ENCODE assay signal across 22 mouse cellular contexts in genomic region chr5:15663847-15664246, GRCm38 (mm10). TPM values are rescaled to one million over a fixed set of nuclear protein-coding genes. Genes with fewer than 3 reads are reported as not detected.
DNase-seq lines count a peak whose midpoint lies in the region; ATAC-seq and TF ChIP-seq lines count a peak whose summit lies in the region.
"Not testable (repeated sequence)": the region's sequence is repeated elsewhere in the genome, so short reads cannot be mapped to it uniquely, and the experiment has no call there.
"Had no signal": no experiment of that assay in that cellular context is flagged by ENCODE, and none has a peak within 500 bp of the region (broad histone marks: within the 10 kb centered on the region; RNA-seq: fewer than 3 reads in every experiment).

No protein-coding gene starts in this region.

- not testable (repeated sequence) for H3K9ac ChIP-seq in limb, embryonic 11.5 days (ENCODE audit: low read length); liver, postnatal 0 days (replicated peaks); stomach, postnatal 0 days (ENCODE audit: low read length)

- not testable (repeated sequence) for ATAC-seq in limb, embryonic 11.5 days (ENCODE audit: insufficient number of reproducible peaks, low FRiP score, low TSS enrichment, low read depth); liver, postnatal 0 days; stomach, postnatal 0 days (ENCODE audit: low FRiP score, low TSS enrichment)

- TF ChIP-seq EP300 in liver, postnatal 0 days (IDR thresholded peaks at IDR 0.05; ENCODE audit: low read depth); stomach, postnatal 0 days (optimal IDR thresholded peaks at IDR 0.05): not testable (repeated sequence)

- WGBS in heart, embryonic 10.5 days = 67% methylated on average over 7 of the region's 7 CpGs
- WGBS in limb, embryonic 11.5 days = 78% methylated on average over 7 of the region's 7 CpGs
- 71% methylated on average over 7 of the region's 7 CpGs for WGBS in liver, postnatal 0 days (ENCODE audit: insufficient replicate concordance)
- WGBS in stomach, postnatal 0 days = 69% methylated on average over 7 of the region's 7 CpGs

- not testable (repeated sequence) for H3K36me3 ChIP-seq in heart, embryonic 10.5 days; limb, embryonic 11.5 days (ENCODE audit: control insufficient read depth, insufficient read depth, low read length); liver, postnatal 0 days (replicated peaks; ENCODE audit: insufficient read depth, low read length); stomach, postnatal 0 days (ENCODE audit: control insufficient read depth, insufficient read depth, low read length)

- not testable (repeated sequence) for H3K4me3 ChIP-seq in heart, embryonic 10.5 days; limb, embryonic 11.5 days (ENCODE audit: low read depth, low read length); liver, postnatal 0 days (ENCODE audit: low read depth, low read length); stomach, postnatal 0 days (ENCODE audit: low read depth, low read length)

- not testable (repeated sequence) for H3K27me3 ChIP-seq in heart, embryonic 10.5 days (ENCODE audit: insufficient read depth, poor library complexity, severe bottlenecking); limb, embryonic 11.5 days (ENCODE audit: control insufficient read depth, insufficient read depth, low read length); liver, postnatal 0 days (ENCODE audit: insufficient read depth, low read length); stomach, postnatal 0 days (ENCODE audit: control insufficient read depth, insufficient read depth, low read length)

- DNase-seq in heart, embryonic 10.5 days (ENCODE audit: low spot score) = peak; percentile 78
- peak; percentile 1 for DNase-seq in left cerebral cortex, postnatal 4 days
- peak; percentile 20 for DNase-seq in limb, embryonic 11.5 days (ENCODE audit: low spot score)
- peak; percentile 36 for DNase-seq in liver, postnatal 0 days
- peak; percentile 39 for DNase-seq in stomach, postnatal 0 days (ENCODE audit: low spot score)

- not testable (repeated sequence) for H3K27ac ChIP-seq in heart, embryonic 10.5 days; limb, embryonic 11.5 days (replicated peaks; ENCODE audit: low read depth, low read length); liver, postnatal 0 days (ENCODE audit: low read depth); stomach, postnatal 0 days (replicated peaks)

- intact Hi-C loops in left cerebral cortex, postnatal 4 days (cut with DNase I) = not testable (repeated sequence)

- not testable (repeated sequence) for TF ChIP-seq CTCF in liver, postnatal 0 days (IDR thresholded peaks at IDR 0.05; ENCODE audit: low read depth); stomach, postnatal 0 days (IDR thresholded peaks at IDR 0.05; ENCODE audit: low read depth)

- H3K4me1 ChIP-seq in heart, embryonic 10.5 days; limb, embryonic 11.5 days (ENCODE audit: control insufficient read depth, insufficient read depth, low read length); liver, postnatal 0 days (ENCODE audit: insufficient read depth); stomach, postnatal 0 days (replicated peaks; ENCODE audit: control insufficient read depth, insufficient read depth): not testable (repeated sequence)

- H3K9me3 ChIP-seq in heart, embryonic 10.5 days; limb, embryonic 11.5 days (ENCODE audit: control insufficient read depth, low read length); liver, postnatal 0 days (ENCODE audit: low read length); stomach, postnatal 0 days (ENCODE audit: control insufficient read depth, low read length): not testable (repeated sequence)

- not testable (repeated sequence) for H3K4me2 ChIP-seq in limb, embryonic 11.5 days (ENCODE audit: low read depth, severe bottlenecking); liver, postnatal 0 days (ENCODE audit: low read depth, low read length); stomach, postnatal 0 days (replicated peaks; ENCODE audit: low read depth)

RNA-seq across cellular contexts. Expression of gene 4930572O03Rik, which starts 7.0 kb away (rescaled TPM):
- polyA plus RNA-seq in heart, embryonic 10.5 days (2016; fragmentation: Nextera tagmentation; extraction: Ambion mirVana) = not detected in 2 replicates
- total RNA-seq in left cerebral cortex, postnatal 4 days (2021) = not detected
- polyA plus RNA-seq in limb, embryonic 11.5 days (2014; fragmentation: Nextera tagmentation; extraction: Ambion mirVana) = not detected in 2 replicates
- not detected in 2 replicates for polyA plus RNA-seq in liver, postnatal 0 days (2015; fragmentation: Nextera tagmentation; extraction: Ambion mirVana)
- polyA plus RNA-seq in stomach, postnatal 0 days (2015; fragmentation: Nextera tagmentation; extraction: Ambion mirVana) = not detected in 2 replicates
- total RNA-seq: adrenal gland, adult 18-20 months; adrenal gland, adult 8-10 months; adrenal gland, postnatal 14 days; adrenal gland, postnatal 36 days; CH12.LX; G1E had no signal
- polyA plus RNA-seq: activated CD4-positive, CD25-positive, alpha-beta regulatory T cell, adult 4 months; CD4-positive, CD25-positive, alpha-beta regulatory T cell, adult 4 months; cerebellum, adult 2 months; cortical plate, adult 2 months; embryonic facial prominence, embryonic 10.5 days; embryonic facial prominence, embryonic 12.5 days; embryonic facial prominence, embryonic 14.5 days; forebrain, embryonic 11.5 days; forebrain, embryonic 13.5 days; forebrain, embryonic 15.5 days; G1E; Patski had no signal

RNA-seq across cellular contexts. Expression of gene Speer4d, which starts 45.0 kb away (rescaled TPM):
- not detected in 2 replicates for polyA plus RNA-seq in heart, embryonic 10.5 days (2016; fragmentation: Nextera tagmentation; extraction: Ambion mirVana)
- total RNA-seq in left cerebral cortex, postnatal 4 days (2021) = not detected
- not detected in 2 replicates for polyA plus RNA-seq in limb, embryonic 11.5 days (2014; fragmentation: Nextera tagmentation; extraction: Ambion mirVana)
- not detected in 2 replicates for polyA plus RNA-seq in liver, postnatal 0 days (2015; fragmentation: Nextera tagmentation; extraction: Ambion mirVana)
- polyA plus RNA-seq in stomach, postnatal 0 days (2015; fragmentation: Nextera tagmentation; extraction: Ambion mirVana) = not detected in 2 replicates
- total RNA-seq: adrenal gland, adult 18-20 months; adrenal gland, adult 8-10 months; adrenal gland, postnatal 14 days; adrenal gland, postnatal 36 days; CH12.LX had no signal
- polyA plus RNA-seq: activated CD4-positive, CD25-positive, alpha-beta regulatory T cell, adult 4 months; CD4-positive, CD25-positive, alpha-beta regulatory T cell, adult 4 months; cortical plate, adult 2 months; embryonic facial prominence, embryonic 10.5 days; embryonic facial prominence, embryonic 12.5 days; embryonic facial prominence, embryonic 14.5 days; forebrain, embryonic 11.5 days; forebrain, embryonic 13.5 days; forebrain, embryonic 15.5 days; G1E; Patski had no signal

RNA-seq across cellular contexts. Expression of gene Speer4c, which starts 50.2 kb away (rescaled TPM):
- not detected in 2 replicates for polyA plus RNA-seq in heart, embryonic 10.5 days (2016; fragmentation: Nextera tagmentation; extraction: Ambion mirVana)
- total RNA-seq in left cerebral cortex, postnatal 4 days (2021) = not detected
- polyA plus RNA-seq in limb, embryonic 11.5 days (2014; fragmentation: Nextera tagmentation; extraction: Ambion mirVana) = not detected in 2 replicates
- not detected in 2 replicates for polyA plus RNA-seq in liver, postnatal 0 days (2015; fragmentation: Nextera tagmentation; extraction: Ambion mirVana)
- 0.23 TPM in 1 of 2 replicates, not detected in the other for polyA plus RNA-seq in stomach, postnatal 0 days (2015; fragmentation: Nextera tagmentation; extraction: Ambion mirVana)
- total RNA-seq: adrenal gland, adult 18-20 months; adrenal gland, adult 8-10 months; adrenal gland, postnatal 14 days; adrenal gland, postnatal 36 days; CH12.LX had no signal
- polyA plus RNA-seq: activated CD4-positive, CD25-positive, alpha-beta regulatory T cell, adult 4 months; CD4-positive, CD25-positive, alpha-beta regulatory T cell, adult 4 months; cerebellum, adult 2 months; cortical plate, adult 2 months; embryonic facial prominence, embryonic 10.5 days; embryonic facial prominence, embryonic 12.5 days; forebrain, embryonic 11.5 days; forebrain, embryonic 13.5 days; forebrain, embryonic 15.5 days; G1E; Patski had no signal

Comparison
In these comparisons a context has a peak if more than half of its experiments do, and no peak if none do; other contexts are left out.
1. DNase-seq: peak in every context shown above with its lines; median percentile 78 in heart, embryonic 10.5 days; 39 in stomach, postnatal 0 days; 36 in liver, postnatal 0 days; 20 in limb, embryonic 11.5 days; 1 in left cerebral cortex, postnatal 4 days.